Mouse (Mus musculus) CD4-positive, CD25-positive, alpha-beta regulatory T cell, adult 2 months (primary cell): ENCODE results near the gene Sdhaf1.

ENCODE experiments used
- DNase-seq: peaks from one replicate; pipeline ENCODE4 v3.0.0-alpha.2; 2012; ENCODE audit warnings: low read depth, low spot score

Sdhaf1 gene

GRCm38 (mm10) chr7:30326427-30326826, 2.7 kb upstream of the Sdhaf1 start:
- no peak for DNase-seq

DNA sequence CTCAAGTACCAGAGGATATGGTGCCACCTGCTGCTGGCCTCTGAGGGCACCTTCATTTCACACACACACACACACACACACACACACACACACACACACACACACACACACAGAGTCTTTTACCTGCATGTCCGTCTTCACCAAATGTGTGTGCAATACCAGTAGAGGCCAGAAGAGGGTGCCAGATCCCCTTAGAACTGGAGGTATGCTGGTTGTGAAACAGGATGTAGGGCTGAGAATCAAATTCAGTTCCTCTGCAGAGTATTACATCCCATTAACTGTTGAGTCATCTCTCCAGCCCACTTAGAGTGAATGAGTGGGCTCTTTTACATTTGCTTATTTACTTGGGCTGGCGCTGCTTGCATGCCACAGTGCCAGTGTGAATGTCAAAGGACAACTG, 1.7 kb upstream of the Sdhaf1 start:
- DNase-seq: peak; percentile 82

GRCm38 (mm10) chr7:30324300-30324944, 727 bp upstream of the Sdhaf1 start:
- no peak for DNase-seq

GRCm38 (mm10) chr7:30322865-30323264, 830 bp downstream of the Sdhaf1 start:
- peak; percentile 89 for DNase-seq

GRCm38 (mm10) chr7:30322285-30322667, 1.4 kb downstream of the Sdhaf1 start:
- peak; percentile 98 for DNase-seq

- peak; percentile 93 for DNase-seq
Observed at GRCm38 (mm10) chr7:30321539-30322284, 2.0 kb downstream of the Sdhaf1 start, which contains the start of gene E130208F15Rik. TSS of gene E130208F15Rik (plus strand) at chr7:30321740.

GRCm38 (mm10) chr7:30320946-30321345, 2.7 kb downstream of the Sdhaf1 start:
- no peak for DNase-seq

- DNase-seq: no peak
Observed at GRCm38 (mm10) chr7:30318142-30318541, 5.6 kb downstream of the Sdhaf1 start.

DNA sequence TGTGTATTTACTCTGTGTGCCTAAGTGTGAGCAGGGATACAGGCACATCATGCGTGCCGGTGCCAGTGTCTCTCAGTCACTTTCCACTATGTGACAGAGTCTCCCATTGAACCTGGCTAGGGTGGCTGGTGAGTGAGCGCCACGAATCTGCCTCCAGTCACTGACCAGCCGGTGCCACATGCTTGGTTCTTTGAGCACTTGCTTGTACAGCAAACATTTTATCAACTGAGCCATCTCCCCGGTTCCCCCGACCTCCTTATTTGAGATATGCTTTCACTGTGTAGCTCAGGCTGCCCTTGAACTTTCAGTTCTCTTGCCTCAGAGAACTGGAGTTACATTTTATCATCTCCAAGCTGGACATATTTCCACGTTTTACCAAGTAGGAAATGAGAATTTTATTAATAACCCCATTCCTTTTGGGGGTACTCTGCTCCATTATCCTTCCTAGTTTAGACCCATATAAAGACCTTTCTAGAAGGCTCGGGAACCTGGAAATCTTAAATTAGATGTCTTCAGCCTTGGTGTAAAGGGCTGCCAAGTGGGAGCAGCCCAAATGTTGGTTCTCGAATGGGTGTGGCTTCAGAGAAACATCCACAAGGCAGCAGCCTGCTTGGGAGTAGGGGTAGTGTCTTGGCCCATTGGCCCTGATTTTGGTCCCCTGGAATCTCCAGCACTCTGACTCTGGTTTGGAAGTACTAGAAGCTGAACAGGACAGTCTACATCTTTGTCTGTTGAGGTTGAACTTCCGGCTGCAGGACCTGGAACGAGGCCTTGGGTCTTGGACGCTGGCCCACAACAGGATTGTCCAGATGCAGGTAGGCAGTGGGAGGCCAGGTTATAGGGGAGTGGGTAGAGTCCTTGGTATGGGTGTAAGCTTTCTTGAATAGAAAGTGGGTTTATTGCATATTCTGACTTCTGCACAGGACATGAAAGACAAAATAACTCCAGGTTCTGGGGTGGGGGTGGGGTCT, 7.9 kb downstream of the Sdhaf1 start:
- no peak for DNase-seq

DNA sequence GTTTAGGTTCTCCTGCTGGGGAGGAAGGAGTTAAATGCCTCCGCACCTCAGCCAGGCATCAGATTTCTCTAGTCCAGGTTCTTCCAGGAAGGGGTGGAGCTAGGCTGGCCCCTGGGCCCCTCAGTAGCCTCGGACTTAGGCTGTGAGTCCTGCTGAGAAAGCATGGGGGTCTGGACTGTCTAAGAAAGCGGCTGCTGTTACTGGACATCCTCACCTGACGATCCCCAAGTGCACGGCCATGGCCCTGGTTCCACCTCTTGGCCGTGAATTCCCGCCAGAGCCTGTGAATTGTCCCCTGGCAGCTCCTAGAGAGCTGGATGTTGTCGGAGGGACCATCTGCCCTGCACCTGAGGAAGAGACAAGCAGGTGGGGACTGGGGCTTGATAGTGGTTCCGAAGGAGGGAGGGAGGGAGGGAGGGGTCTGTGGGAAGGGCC, 9.0 kb downstream of the Sdhaf1 start, which contains the start of gene Syne4:
Gene Syne4, plus strand, starts transcription at position 87 of the 435 bp plus-strand sequence.
- DNase-seq: no peak

DNA sequence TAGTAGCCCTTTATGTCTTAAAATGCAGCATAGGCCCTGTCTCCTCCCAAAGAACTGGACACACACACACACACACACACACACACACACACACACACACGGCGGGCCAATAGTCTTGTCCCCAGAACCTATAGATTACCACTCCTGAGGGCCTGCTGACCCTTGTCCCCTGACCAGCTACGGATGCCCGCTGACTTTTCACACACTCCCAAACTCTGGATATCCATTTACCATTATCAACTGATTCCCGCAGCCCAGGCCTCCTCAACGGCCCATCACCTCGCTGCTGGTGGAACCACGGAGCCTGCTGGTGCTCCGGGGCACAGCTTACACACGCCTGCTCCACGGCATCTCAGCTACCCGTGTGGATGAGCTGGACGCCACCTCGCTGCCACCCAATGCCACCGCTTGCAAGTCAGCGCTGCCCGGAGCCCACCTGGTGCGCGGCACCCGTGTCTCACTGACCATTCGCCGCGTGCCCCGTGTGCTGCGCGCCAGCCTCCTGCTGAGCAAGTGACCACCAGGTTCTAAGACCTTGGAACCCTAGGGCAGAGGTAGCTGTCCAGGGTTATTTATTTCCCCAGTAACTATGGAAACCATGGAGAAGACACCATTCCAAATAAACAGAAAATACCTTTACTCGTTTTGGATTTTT, 9.9 kb downstream of the Sdhaf1 start:
- no peak for DNase-seq

GRCm38 (mm10) chr7:30310136-30310535, 13.6 kb downstream of the Sdhaf1 start:
- DNase-seq: no peak

DNA sequence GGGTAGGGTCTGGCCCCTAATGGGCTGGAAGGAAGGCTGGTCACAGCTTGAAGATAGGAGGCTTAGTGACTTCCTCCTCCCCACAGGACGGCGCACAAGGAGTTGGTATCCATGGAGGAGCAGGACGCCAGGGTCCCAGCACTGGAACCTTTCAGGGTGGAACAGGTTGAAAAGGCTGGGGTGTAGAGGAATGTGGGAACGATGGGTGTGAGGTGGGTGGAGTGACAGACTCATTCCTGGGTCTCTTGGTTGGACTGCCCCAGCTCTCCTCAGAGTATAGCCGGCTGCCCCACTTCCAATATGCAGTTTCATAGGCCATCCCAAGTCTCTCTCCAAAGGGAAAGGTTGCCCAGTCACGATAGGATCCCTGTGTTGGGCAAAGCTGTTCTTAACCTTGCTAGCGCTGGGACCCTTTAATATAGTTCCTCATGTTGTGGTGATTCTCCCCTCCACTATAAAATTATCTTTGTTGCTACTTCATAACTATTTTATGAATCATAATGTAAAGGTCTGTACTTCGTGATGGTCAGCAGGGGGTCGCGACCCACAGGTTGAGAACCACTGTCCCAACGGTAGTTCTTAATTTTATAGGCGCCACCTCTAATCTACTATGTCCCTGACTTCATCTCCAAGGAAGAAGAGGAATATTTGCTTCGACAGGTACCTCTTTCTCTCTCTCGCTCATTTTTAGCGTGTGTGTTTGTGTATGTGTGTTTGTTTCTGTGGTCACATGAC, 14.1 kb downstream of the Sdhaf1 start:
- DNase-seq: peak; percentile 16

DNA sequence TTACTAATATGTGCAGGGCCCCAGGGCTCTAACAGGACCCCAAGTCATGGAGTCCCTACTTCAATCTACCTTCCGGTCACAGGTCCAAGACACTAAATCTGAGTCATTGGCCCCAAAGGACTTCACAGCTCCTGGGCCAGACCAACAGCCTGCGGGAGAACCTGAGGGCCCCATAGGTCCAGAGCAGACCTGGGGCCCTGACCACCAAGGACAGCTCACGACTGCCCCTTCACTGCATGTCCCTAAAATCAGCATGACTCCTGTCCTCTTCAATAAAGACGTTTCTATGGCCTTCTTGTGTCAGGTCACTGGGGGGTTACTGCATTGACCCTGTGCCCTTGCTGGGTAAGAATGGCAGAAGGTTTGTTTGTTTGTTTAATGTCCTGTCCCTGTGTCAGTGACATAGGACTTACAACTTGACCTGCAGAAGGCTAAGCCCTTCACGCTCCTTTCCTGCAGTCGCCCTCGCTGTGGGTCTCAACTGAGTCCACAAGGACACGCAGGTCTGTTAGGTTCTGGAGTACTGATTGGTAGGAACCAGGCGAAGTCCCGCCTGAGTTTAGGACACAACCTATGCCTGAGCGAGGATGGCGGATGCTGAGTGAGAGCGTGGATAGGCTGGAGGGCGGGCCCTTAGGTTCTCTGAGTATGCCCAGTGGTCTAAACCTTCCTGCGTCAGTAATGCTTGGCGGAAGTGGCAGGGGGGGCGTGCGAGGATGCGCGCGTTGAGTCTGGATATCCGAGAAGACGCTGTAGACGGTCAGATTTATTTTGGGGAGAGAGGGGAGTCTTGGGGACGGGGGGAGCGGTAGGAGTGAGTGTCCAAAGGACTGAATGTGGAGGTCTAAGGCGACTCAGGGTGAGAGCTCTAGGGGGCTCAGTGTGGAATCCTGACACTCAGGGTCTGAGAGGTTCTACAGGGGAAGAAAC, 15.4 kb downstream of the Sdhaf1 start, which contains the start of gene Alkbh6:
Gene Alkbh6, plus strand, starts transcription at position 642 of the 930 bp plus-strand sequence.
- DNase-seq: peak; percentile 97

GRCm38 (mm10) chr7:30306083-30306779, 17.5 kb downstream of the Sdhaf1 start:
- DNase-seq: peak; percentile 81

- DNase-seq: peak; percentile 79
Observed at GRCm38 (mm10) chr7:30300914-30301313, 22.8 kb downstream of the Sdhaf1 start.

DNA sequence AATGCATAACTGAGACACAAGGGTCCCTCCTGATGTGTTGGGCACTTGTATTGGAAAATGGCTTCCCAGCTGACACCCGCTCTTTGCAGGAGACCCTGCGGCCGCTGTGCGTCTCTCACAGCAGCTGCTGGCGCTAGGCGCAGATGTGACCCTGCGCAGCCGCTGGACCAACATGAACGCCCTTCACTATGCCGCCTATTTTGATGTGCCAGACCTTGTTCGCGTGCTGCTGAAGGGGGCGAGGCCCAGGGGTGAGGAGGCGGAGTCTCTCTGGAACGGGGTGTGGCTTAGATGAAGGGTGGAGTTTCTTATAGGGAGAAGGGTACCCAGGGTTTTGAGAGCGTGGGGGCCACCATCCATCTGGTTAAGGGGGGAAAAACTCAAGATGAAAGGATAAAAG, 26.4 kb downstream of the Sdhaf1 start:
- no peak for DNase-seq

DNA sequence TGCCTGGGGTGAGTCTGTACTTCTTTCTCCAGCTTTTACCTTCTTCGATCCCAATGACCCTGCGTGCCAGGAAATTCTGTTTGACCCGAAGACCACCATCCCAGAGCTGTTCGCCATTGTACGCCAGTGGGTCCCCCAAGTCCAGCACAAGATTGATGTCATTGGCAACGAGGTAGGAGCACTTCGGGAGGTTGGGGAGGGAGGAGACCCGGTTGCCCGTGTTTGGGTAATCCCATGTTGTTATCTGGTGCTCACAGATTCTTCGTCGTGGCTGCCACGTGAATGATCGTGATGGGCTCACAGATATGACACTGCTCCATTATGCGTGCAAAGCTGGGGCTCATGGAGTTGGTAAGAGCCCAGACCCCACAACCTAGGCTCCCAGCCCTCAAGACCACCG, 26.9 kb downstream of the Sdhaf1 start:
- no peak for DNase-seq

- DNase-seq: no peak
Observed at GRCm38 (mm10) chr7:30295103-30295502, 28.6 kb downstream of the Sdhaf1 start.
